Mouse (Mus musculus) ZHBTc4 (cell line): ENCODE data around the gene Gm3336.
A peak's percentile ranks its signal among the peaks of the same experiment; 100 is the strongest.

Experiments used
- DNase-seq: peaks from one replicate; pipeline ENCODE4 v3.0.0-alpha.2; 2011; ENCODE audit warnings: low read depth, low spot score

The Gm3336 gene

GRCm38 (mm10) chr8:70763354-70763753 lies 45.0 kb downstream of the Gm3336 start:
- peak; percentile 79 for DNase-seq

- DNase-seq, result no peak
Observed at GRCm38 (mm10) chr8:70764026-70764425, 45.7 kb downstream of the Gm3336 start.

- DNase-seq, result no peak
Observed at GRCm38 (mm10) chr8:70764676-70765075, 46.3 kb downstream of the Gm3336 start.

DNA sequence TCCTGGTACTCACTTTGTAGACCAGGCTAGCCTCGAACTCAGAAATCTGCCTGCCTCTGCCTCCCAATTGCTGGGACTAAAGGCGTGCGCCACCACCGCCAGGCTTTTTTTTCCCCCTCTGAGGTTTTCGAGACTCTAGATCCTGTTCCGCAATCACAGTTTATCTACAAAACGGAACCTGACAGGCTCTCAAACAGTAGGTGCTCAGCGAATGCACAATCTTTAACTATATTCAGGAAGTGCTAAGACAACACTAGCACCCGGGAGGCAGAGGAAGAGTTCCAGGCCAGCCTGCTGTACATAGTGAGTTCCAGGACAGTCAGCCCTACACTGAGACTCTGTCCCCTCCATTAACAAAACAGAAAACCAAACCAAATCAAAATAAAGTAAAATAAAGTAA lies 47.0 kb downstream of the Gm3336 start:
- no peak for DNase-seq

DNA sequence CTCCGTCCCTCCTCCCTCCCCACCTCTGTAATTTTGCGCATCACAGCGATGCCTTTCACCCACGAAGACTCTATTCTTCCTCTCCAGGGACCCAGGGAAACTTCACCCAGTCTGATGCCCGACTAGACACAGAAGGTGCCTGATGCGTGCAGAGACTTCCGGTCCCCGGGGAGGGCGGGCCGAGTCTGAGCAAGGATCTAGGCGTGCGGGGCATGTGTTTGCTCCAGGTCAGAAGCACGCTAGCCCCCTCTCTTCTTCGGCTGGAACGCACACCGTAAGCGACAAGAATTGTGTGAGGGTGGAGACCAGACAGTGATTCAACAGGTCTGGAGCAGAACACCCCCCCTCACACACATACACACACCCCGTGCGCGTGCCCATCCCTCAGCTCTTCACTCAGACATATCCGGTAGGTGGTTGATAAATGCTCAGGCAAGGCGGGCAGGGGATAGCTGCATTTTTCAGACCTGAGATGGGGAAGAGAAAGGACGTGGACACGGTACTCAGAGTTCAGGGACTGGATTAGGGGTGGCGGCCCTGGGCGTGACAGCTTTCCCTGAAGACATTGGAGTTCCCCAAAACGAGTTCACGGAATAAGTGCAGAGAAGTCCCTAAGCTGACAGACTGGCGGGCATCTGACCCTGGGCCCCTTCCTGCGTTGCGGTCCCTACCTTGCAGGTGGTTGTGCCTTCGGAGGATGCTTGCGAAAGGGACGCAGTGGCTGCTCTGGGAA lies 47.7 kb downstream of the Gm3336 start:
- DNase-seq, result peak; percentile 53

- peak; percentile 92 for DNase-seq
Observed at GRCm38 (mm10) chr8:70766571-70767440, 48.5 kb downstream of the Gm3336 start.

- no peak for DNase-seq
Observed at GRCm38 (mm10) chr8:70767503-70767902, 49.2 kb downstream of the Gm3336 start.

- DNase-seq, result no peak
Observed at GRCm38 (mm10) chr8:70768231-70768776, 50.0 kb downstream of the Gm3336 start.

DNA sequence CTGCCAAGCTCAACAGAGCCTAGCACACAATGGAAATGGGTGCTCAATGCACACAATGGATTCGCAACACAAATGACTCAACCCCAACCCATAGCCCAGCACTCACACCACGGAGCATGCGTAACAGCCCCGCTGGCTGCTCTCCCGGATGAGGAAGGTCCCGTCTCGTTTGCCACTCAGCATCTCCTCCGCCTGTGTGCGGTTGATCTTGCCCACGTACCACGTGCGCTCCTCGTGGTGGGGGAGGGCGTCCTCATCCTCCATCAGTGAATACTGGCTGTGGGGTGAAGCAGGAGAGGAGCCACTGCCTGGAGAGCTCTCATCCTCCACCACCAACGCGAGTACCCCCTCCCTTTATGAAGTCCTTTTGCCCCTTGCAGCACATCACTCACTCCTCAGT lies 50.6 kb downstream of the Gm3336 start:
- peak; percentile 88 for DNase-seq

GRCm38 (mm10) chr8:70769359-70769758 lies 51.0 kb downstream of the Gm3336 start:
- peak; percentile 99 for DNase-seq

DNA sequence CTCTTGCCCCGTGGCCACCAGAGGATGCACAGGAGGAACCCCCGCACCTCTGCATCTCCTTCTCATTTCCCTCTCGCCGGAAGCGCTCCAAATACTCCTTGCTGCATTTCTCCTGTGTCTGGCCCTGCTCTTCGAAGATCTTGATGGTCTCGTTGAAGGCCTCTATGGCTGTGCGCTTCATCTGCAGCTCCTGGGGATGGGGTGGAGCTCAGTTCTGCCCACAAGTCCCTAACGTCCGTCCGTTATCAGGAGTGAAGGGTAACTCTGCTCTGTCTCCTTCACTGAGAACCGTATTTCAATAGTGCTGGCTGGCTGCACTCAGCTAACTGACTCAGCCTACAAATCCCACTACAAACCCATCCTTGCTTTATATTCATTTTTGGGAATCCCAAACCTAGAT lies 51.5 kb downstream of the Gm3336 start:
- no peak for DNase-seq

- DNase-seq, result no peak
Observed at GRCm38 (mm10) chr8:70770748-70771147, 52.4 kb downstream of the Gm3336 start.

DNA sequence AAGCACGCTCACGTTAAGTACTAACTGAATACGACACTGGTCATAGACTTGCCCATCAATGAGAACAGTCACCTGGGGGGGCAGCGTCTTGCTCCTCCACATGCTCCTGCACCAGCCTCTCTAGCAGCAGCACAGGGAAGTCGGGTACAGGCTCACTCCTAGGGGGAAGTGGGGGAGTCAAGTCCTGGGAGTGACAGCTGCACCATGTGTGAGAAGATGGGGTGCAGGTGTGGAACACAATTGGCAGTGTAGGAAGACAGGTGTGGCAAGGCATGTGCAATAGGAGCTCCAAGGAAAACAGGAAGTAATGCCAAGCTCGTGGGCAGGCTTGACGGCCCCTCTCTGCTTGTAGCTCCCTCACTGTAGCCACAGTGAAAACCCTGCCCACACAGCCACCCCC lies 52.9 kb downstream of the Gm3336 start:
- DNase-seq, result no peak

GRCm38 (mm10) chr8:70772075-70772474 lies 53.7 kb downstream of the Gm3336 start:
- DNase-seq, result no peak
